Mouse (Mus musculus) G1E (cell line): ENCODE data around the gene Fam69a.

Experiments used
- CTCF ChIP-seq: IDR thresholded peaks from 2 replicates; pipeline ENCODE4 v1.5.1; 2012; ENCODE audit warnings: low read depth, low read length, inconsistent platforms, mixed read lengths
- GATA1 ChIP-seq: IDR thresholded peaks from 2 replicates; pipeline ENCODE4 v1.6.1; 2012; ENCODE audit warnings: borderline replicate concordance, low read length, inconsistent platforms, mixed read lengths
- GATA2 ChIP-seq: IDR thresholded peaks from 2 replicates; pipeline ENCODE4 v1.6.1; 2012; ENCODE audit warnings: low read depth, low read length, inconsistent platforms, borderline replicate concordance
- POLR2AphosphoS5 ChIP-seq: IDR thresholded peaks from 2 replicates; pipeline ENCODE4 v1.6.1; 2012; ENCODE audit warnings: low read depth, low read length, inconsistent platforms; ENCODE audit not compliant: insufficient replicate concordance
- TAL1 ChIP-seq: conservative IDR thresholded peaks from 2 replicates; pipeline ENCODE4 v1.6.1; 2012; ENCODE audit warnings: low read depth, low read length, inconsistent platforms, mixed read lengths

DNA sequence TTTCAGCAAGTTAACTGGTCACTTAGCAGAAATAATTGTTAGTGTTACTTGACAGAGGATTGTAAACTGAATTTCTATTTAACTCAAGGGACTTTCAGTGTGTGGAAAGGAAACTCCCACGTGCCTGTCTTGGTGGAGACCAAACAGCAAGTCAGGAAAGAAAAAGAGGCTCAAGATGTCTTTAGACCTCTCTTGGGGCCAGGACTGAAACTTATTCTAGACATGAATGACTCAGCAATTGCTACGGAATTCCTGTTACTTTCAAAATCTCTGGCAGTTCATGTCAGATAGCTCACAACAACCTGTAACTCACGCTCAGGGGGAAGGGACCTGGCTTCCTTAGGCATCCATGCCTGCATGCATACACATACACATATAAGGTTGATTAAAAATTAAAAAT lies 20.7 kb downstream of the Fam69a start:
- TF ChIP-seq TAL1 = no peak
- TF ChIP-seq CTCF = no peak
- no peak for TF ChIP-seq GATA2
- no peak for TF ChIP-seq GATA1
- no peak for TF ChIP-seq POLR2AphosphoS5
